Mouse (Mus musculus) kidney, adult 2 months (tissue): Measurements from ENCODE around the gene Crmp1. TPM values are rescaled to one million over a fixed set of nuclear protein-coding genes. Genes with fewer than 3 reads are reported as not detected.

Experiments used
- DNase-seq: peaks from one replicate; pipeline ENCODE4 v3.0.0; 2021
- H3K27ac ChIP-seq: fragments of 200-500 bp; 2 replicates; pipeline ENCODE4 v1.5.1; 2012; ENCODE audit warnings: low read depth, low read length, control low read depth, inconsistent platforms; ENCODE audit not compliant: insufficient read depth
- H3K27me3 ChIP-seq: fragments of 200-500 bp; replicated peaks from 2 replicates; pipeline ENCODE4 v1.6.1; 2012; ENCODE audit warnings: mild to moderate bottlenecking, moderate library complexity, low read length, inconsistent platforms; ENCODE audit not compliant: control insufficient read depth, insufficient read depth
- H3K36me3 ChIP-seq: fragments of 200-500 bp; 2 replicates; pipeline ENCODE4 v1.6.1; 2012; ENCODE audit warnings: mild to moderate bottlenecking, moderate library complexity, low read length, inconsistent platforms; ENCODE audit not compliant: control insufficient read depth, insufficient read depth
- H3K4me1 ChIP-seq: fragments of 200-500 bp; 2 replicates; pipeline ENCODE4 v1.6.1; 2011; ENCODE audit warnings: low read length; ENCODE audit not compliant: control insufficient read depth, insufficient read depth
- H3K4me3 ChIP-seq: fragments of 200-500 bp; 2 replicates; pipeline ENCODE4 v1.5.1; 2011; ENCODE audit warnings: mild to moderate bottlenecking, low read depth, low read length, control low read depth; ENCODE audit not compliant: insufficient read depth
- CTCF ChIP-seq: fragments of 200-500 bp; conservative IDR thresholded peaks from 2 replicates; pipeline ENCODE4 v1.5.1; 2011; ENCODE audit warnings: low read depth, mild to moderate bottlenecking, control low read depth, low read length, moderate library complexity, mixed read lengths; ENCODE audit not compliant: insufficient read depth, insufficient read length
- POLR2A ChIP-seq: fragments of 200-500 bp; IDR thresholded peaks from one replicate; pipeline ENCODE4 v1.6.1; 2011; ENCODE audit warnings: low read depth, low read length, control low read depth
- WGBS: fragments of 180-500 bp; shearing (Covaris S2); methylation state at CpG from one replicate; pipeline ENCODE4 v1.1.7; 2018; 5-methylcytosine and 5-hydroxymethylcytosine counted together
- polyA plus RNA-seq: library from polyadenylated mRNA; depleted of rRNA; stranded (reverse); fragments of >200 nt; gene quantifications from 2 replicates; pipeline ENCODE4 v1.2.3, GENCODE M21; 2012

Crmp1 gene
- polyA plus RNA-seq, 1 experiment, result 0.59 TPM

GRCm38 (mm10) chr5:37290983-37291382, 49.2 kb downstream of the Crmp1 start:
- peak; percentile 41 for TF ChIP-seq CTCF
- no peak for TF ChIP-seq POLR2A
- no peaks in the 10 kb centered on the region for H3K4me1 ChIP-seq
- no peak for DNase-seq
- 70% methylated on average over 9 of the region's 9 CpGs for WGBS
- no peak overlapping the region for H3K27ac ChIP-seq
- no peaks in the 10 kb centered on the region for H3K27me3 ChIP-seq
- no peaks in the 10 kb centered on the region for H3K36me3 ChIP-seq
- no peak overlapping the region for H3K4me3 ChIP-seq

GRCm38 (mm10) chr5:37296717-37297116, 55.0 kb downstream of the Crmp1 start:
- Histone ChIP-seq H3K36me3 (no peaks in the 10 kb centered on the region; the same call in 1 of the 2 replicates), H3K27ac (no peak overlapping the region), H3K4me1 (no peaks in the 10 kb centered on the region), H3K4me3 (no peak overlapping the region), H3K27me3 (no peaks in the 10 kb centered on the region)
- 71% methylated on average over 10 of the region's 10 CpGs for WGBS
- DNase-seq, result no peak
- TF ChIP-seq CTCF (no peak), POLR2A (no peak)

GRCm38 (mm10) chr5:37298370-37298769, 56.6 kb downstream of the Crmp1 start:
- peak; percentile 85 for TF ChIP-seq CTCF
- TF ChIP-seq POLR2A, result no peak
- 11% methylated on average over 7 of the region's 7 CpGs for WGBS
- peak; percentile 17 for DNase-seq

GRCm38 (mm10) chr5:37310026-37310425, 68.3 kb downstream of the Crmp1 start:
- 59% methylated on average over 9 of the region's 9 CpGs for WGBS
- no peak for TF ChIP-seq CTCF
- TF ChIP-seq POLR2A, result no peak
- Histone ChIP-seq H3K36me3 (no peaks in the 10 kb centered on the region), H3K4me1 (no peaks in the 10 kb centered on the region), H3K4me3 (no peak overlapping the region), H3K27me3 (no peaks in the 10 kb centered on the region), H3K27ac (no peak overlapping the region)
- peak; percentile 57 for DNase-seq

More at GRCm38 (mm10) chr5:37298370-37298769, 56.6 kb downstream of the Crmp1 start:
- H3K36me3 ChIP-seq, result peaks cover 1% of the 10 kb centered on the region; the same call in 1 of the 2 replicates
- H3K27ac ChIP-seq, result no peak overlapping the region
- H3K4me3 ChIP-seq, result no peak overlapping the region
- no peaks in the 10 kb centered on the region for H3K27me3 ChIP-seq
- no peaks in the 10 kb centered on the region for H3K4me1 ChIP-seq

GRCm38 (mm10) chr5:37312980-37313722, 71.4 kb downstream of the Crmp1 start:
- Histone ChIP-seq H3K27ac (no peak overlapping the region), H3K4me1 (no peaks in the 10 kb centered on the region), H3K27me3 (no peaks in the 10 kb centered on the region), H3K36me3 (peaks cover 6% of the 10 kb centered on the region), H3K4me3 (no peak overlapping the region)
- TF ChIP-seq CTCF (no peak), POLR2A (no peak)
- WGBS, result 81% methylated on average over 12 of the region's 12 CpGs
- no peak for DNase-seq

GRCm38 (mm10) chr5:37318715-37319114, 77.0 kb downstream of the Crmp1 start:
- no peak for TF ChIP-seq POLR2A
- H3K27ac ChIP-seq, result no peak overlapping the region
- H3K4me3 ChIP-seq, result no peak overlapping the region
- H3K27me3 ChIP-seq, result no peaks in the 10 kb centered on the region
- H3K36me3 ChIP-seq, result peaks cover 6% of the 10 kb centered on the region
- peak; percentile 54 for DNase-seq
- 53% methylated on average over 6 of the region's 6 CpGs for WGBS
- no peaks in the 10 kb centered on the region for H3K4me1 ChIP-seq

- no peaks in the 10 kb centered on the region for H3K27me3 ChIP-seq
- no peak overlapping the region for H3K27ac ChIP-seq
- no peaks in the 10 kb centered on the region for H3K4me1 ChIP-seq
- DNase-seq, result no peak
- TF ChIP-seq CTCF (no peak), POLR2A (no peak)
- 68% methylated on average over 3 of the region's 3 CpGs for WGBS
- peaks cover 6% of the 10 kb centered on the region for H3K36me3 ChIP-seq
- H3K4me3 ChIP-seq, result no peak overlapping the region
These were observed 78.4 kb downstream of the Crmp1 start for GRCm38 (mm10) chr5:37320174-37320573.

- 93% methylated on average over 4 of the region's 4 CpGs for WGBS
- peaks cover 5% of the 10 kb centered on the region for H3K36me3 ChIP-seq
- H3K27me3 ChIP-seq, result no peaks in the 10 kb centered on the region
- no peak overlapping the region for H3K4me3 ChIP-seq
- H3K27ac ChIP-seq, result no peak overlapping the region
- no peak for DNase-seq
- TF ChIP-seq CTCF, result no peak
- no peaks in the 10 kb centered on the region for H3K4me1 ChIP-seq
These were observed 79.0 kb downstream of the Crmp1 start for GRCm38 (mm10) chr5:37320761-37321160.
